Mouse (Mus musculus) embryo, embryonic 11.5 days (tissue): ENCODE measurements around the gene Atp2c2.

Experiments used
- DNase-seq: peaks from one replicate; pipeline ENCODE4 v3.0.0-alpha.2; 2012; ENCODE audit warnings: low read depth, low spot score

Gene Atp2c2

GRCm38 (mm10) chr8:119742409-119742808, 42.6 kb downstream of the Atp2c2 start:
- no peak for DNase-seq

- peak; percentile 54 for DNase-seq
These were observed 43.6 kb downstream of the Atp2c2 start for GRCm38 (mm10) chr8:119743291-119744026.

- DNase-seq = no peak
These were observed 44.8 kb downstream of the Atp2c2 start for GRCm38 (mm10) chr8:119744604-119745003.

- DNase-seq = no peak
These were observed 55.7 kb downstream of the Atp2c2 start for GRCm38 (mm10) chr8:119755238-119756146.

- DNase-seq = no peak
These were observed 56.3 kb downstream of the Atp2c2 start for GRCm38 (mm10) chr8:119756147-119756461.

GRCm38 (mm10) chr8:119756538-119756937, 56.7 kb downstream of the Atp2c2 start:
- no peak for DNase-seq

GRCm38 (mm10) chr8:119761692-119762091, 61.9 kb downstream of the Atp2c2 start:
- no peak for DNase-seq

- no peak for DNase-seq
These were observed 62.7 kb downstream of the Atp2c2 start for GRCm38 (mm10) chr8:119762226-119763220.

GRCm38 (mm10) chr8:119765311-119765710, 65.5 kb downstream of the Atp2c2 start:
- DNase-seq = no peak

GRCm38 (mm10) chr8:119765761-119766444, 66.1 kb downstream of the Atp2c2 start:
- DNase-seq = no peak

- no peak for DNase-seq
These were observed 76.9 kb downstream of the Atp2c2 start for GRCm38 (mm10) chr8:119776668-119777245.

GRCm38 (mm10) chr8:119777765-119778164, 78.0 kb downstream of the Atp2c2 start:
- no peak for DNase-seq

GRCm38 (mm10) chr8:119778263-119778662, 78.5 kb downstream of the Atp2c2 start, which contains the start of gene Tldc1:
TSS of gene Tldc1 (minus strand) at chr8:119778416.
- DNase-seq = peak; percentile 97

GRCm38 (mm10) chr8:119779013-119779737, 79.4 kb downstream of the Atp2c2 start:
- DNase-seq = peak; percentile 78

GRCm38 (mm10) chr8:119780402-119781049, 80.7 kb downstream of the Atp2c2 start:
- no peak for DNase-seq

GRCm38 (mm10) chr8:119781086-119781840, 81.5 kb downstream of the Atp2c2 start:
- DNase-seq = no peak

GRCm38 (mm10) chr8:119782715-119783114, 82.9 kb downstream of the Atp2c2 start:
- DNase-seq = peak; percentile 61

- DNase-seq = no peak
These were observed 83.8 kb downstream of the Atp2c2 start for GRCm38 (mm10) chr8:119783579-119783978.
